Mouse (Mus musculus) CH12.LX (cell line): Measurements from ENCODE around the gene Shroom1. TPM values are rescaled to one million over a fixed set of nuclear protein-coding genes. Genes with fewer than 3 reads are reported as not detected.
A peak's percentile ranks its signal among the peaks of the same experiment; 100 is the strongest.

Source experiments
- DNase-seq: peaks from one replicate; pipeline ENCODE4 v3.0.0-alpha.2; 2013; ENCODE audit errors: extremely low read depth
- H3K27ac ChIP-seq: 2 replicates; pipeline ENCODE4 v1.5.1; 2012; ENCODE audit warnings: low read depth, mild to moderate bottlenecking, control low read depth, moderate library complexity; ENCODE audit not compliant: insufficient read depth
- H3K27me3 ChIP-seq: replicated peaks from 2 replicates; pipeline ENCODE3; 2012; ENCODE audit warnings: inconsistent platforms
- H3K36me3 ChIP-seq, 2 experiments: replicated peaks in 1 of 2; 2 replicates each; pipeline versions ENCODE3 to v1.6.1; 2012; ENCODE audit warnings: inconsistent platforms in 1 of 2, low read length in 1 of 2, mild to moderate bottlenecking in 1 of 2, mixed read lengths in 1 of 2, moderate library complexity in 1 of 2; ENCODE audit not compliant: control insufficient read depth in 1 of 2, insufficient read depth in 1 of 2
- H3K4me1 ChIP-seq, 2 experiments: 2 replicates each; pipeline ENCODE4 v1.6.1; 2012; ENCODE audit warnings: inconsistent platforms in 1 of 2, moderate library complexity in 1 of 2; ENCODE audit not compliant: insufficient read depth in 2 of 2, control insufficient read depth in 1 of 2
- H3K4me2 ChIP-seq: 2 replicates; pipeline ENCODE4 v1.6.1; 2012; ENCODE audit warnings: low read depth, mild to moderate bottlenecking, control low read depth; ENCODE audit not compliant: poor library complexity, insufficient read depth, severe bottlenecking
- H3K4me3 ChIP-seq, 3 experiments: fragments of 150-350 bp in 1 of 3; sonication (generic) in 1 of 3; replicated peaks in 1 of 3; 2 replicates each; pipeline versions ENCODE3 to v1.5.1; 2011 to 2012; ENCODE audit warnings: low read depth in 2 of 3, low read length in 2 of 3, mild to moderate bottlenecking in 2 of 3, moderate library complexity in 2 of 3, control low read depth in 1 of 3, improper control_type of control experiment in 1 of 3, inconsistent platforms in 1 of 3, mixed read lengths in 1 of 3; ENCODE audit not compliant: poor library complexity in 1 of 3
- H3K79me2 ChIP-seq: replicated peaks from 2 replicates; pipeline ENCODE4 v1.6.1; 2012; ENCODE audit warnings: mild to moderate bottlenecking, moderate library complexity; ENCODE audit not compliant: control insufficient read depth, poor library complexity, insufficient read depth, severe bottlenecking; ENCODE audit errors: extremely low read depth
- H3K9ac ChIP-seq: 2 replicates; pipeline ENCODE4 v1.6.1; 2012; ENCODE audit warnings: low read depth, mild to moderate bottlenecking, control low read depth, moderate library complexity; ENCODE audit not compliant: insufficient read depth
- H3K9me3 ChIP-seq: replicated peaks from 2 replicates; pipeline ENCODE3; 2012; ENCODE audit warnings: low read length, inconsistent platforms, mixed read lengths
- BHLHE40 ChIP-seq: IDR thresholded peaks from 2 replicates; pipeline ENCODE4 v1.6.1; 2011; ENCODE audit warnings: mild to moderate bottlenecking, low read depth, low read length, improper control_type of control experiment
- CHD2 ChIP-seq: IDR thresholded peaks from 2 replicates; pipeline ENCODE4 v1.6.1; 2011; ENCODE audit warnings: low read length, improper control_type of control experiment
- CTCF ChIP-seq, 2 experiments: IDR thresholded peaks in 1 of 2; conservative IDR thresholded peaks in 1 of 2; 2 replicates each; pipeline ENCODE4 v1.5.1; 2011 to 2012; ENCODE audit warnings: low read depth in 2 of 2, low read length in 2 of 2, improper control_type of control experiment in 1 of 2, inconsistent platforms in 1 of 2, mild to moderate bottlenecking in 1 of 2, moderate library complexity in 1 of 2
- E2F4 ChIP-seq: IDR thresholded peaks from 2 replicates; pipeline ENCODE4 v1.6.1; 2011; ENCODE audit warnings: low read depth, low read length, improper control_type of control experiment; ENCODE audit not compliant: insufficient replicate concordance
- ELF1 ChIP-seq: IDR thresholded peaks from 2 replicates; pipeline ENCODE4 v1.6.1; 2014; ENCODE audit warnings: low read depth, mild to moderate bottlenecking, inconsistent platforms, low read length, improper control_type of control experiment
- EP300 ChIP-seq: IDR thresholded peaks from 2 replicates; pipeline ENCODE4 v1.6.1; 2011; ENCODE audit warnings: low read length, improper control_type of control experiment
- HCFC1 ChIP-seq: IDR thresholded peaks from 2 replicates; pipeline ENCODE4 v1.6.1; 2012; ENCODE audit warnings: low read depth, mild to moderate bottlenecking, inconsistent platforms, low read length, improper control_type of control experiment
- IRF4 ChIP-seq: IDR thresholded peaks from 2 replicates; pipeline ENCODE4 v1.6.1; 2014; ENCODE audit warnings: low read depth, mild to moderate bottlenecking, inconsistent platforms, low read length, improper control_type of control experiment
- JUND ChIP-seq: conservative IDR thresholded peaks from 2 replicates; pipeline ENCODE4 v1.6.1; 2011; ENCODE audit warnings: low read depth, low read length, improper control_type of control experiment
- MAFK ChIP-seq: IDR thresholded peaks from 2 replicates; pipeline ENCODE4 v1.6.1; 2011; ENCODE audit warnings: low read length, improper control_type of control experiment; ENCODE audit not compliant: insufficient replicate concordance
- MAZ ChIP-seq: IDR thresholded peaks from 2 replicates; pipeline ENCODE4 v1.6.1; 2012; ENCODE audit warnings: low read depth, mild to moderate bottlenecking, inconsistent platforms, low read length, improper control_type of control experiment, moderate library complexity
- MXI1 ChIP-seq: IDR thresholded peaks from 2 replicates; pipeline ENCODE4 v1.6.1; 2011; ENCODE audit warnings: mild to moderate bottlenecking, low read depth, low read length, improper control_type of control experiment
- MYC ChIP-seq: IDR thresholded peaks from 2 replicates; pipeline ENCODE4 v1.6.1; 2011; ENCODE audit warnings: low read depth, mild to moderate bottlenecking, improper control_type of control experiment, low read length
- RAD21 ChIP-seq: IDR thresholded peaks from 2 replicates; pipeline ENCODE4 v1.6.1; 2011; ENCODE audit warnings: low read depth, mild to moderate bottlenecking, low read length, improper control_type of control experiment, moderate library complexity
- RCOR1 ChIP-seq: conservative IDR thresholded peaks from 2 replicates; pipeline ENCODE4 v1.6.1; 2012; ENCODE audit warnings: low read depth, mild to moderate bottlenecking, inconsistent platforms, low read length, improper control_type of control experiment
- SMC3 ChIP-seq: IDR thresholded peaks from 2 replicates; pipeline ENCODE4 v1.6.1; 2011; ENCODE audit warnings: low read depth, low read length, improper control_type of control experiment
- TCF12 ChIP-seq: IDR thresholded peaks from 2 replicates; pipeline ENCODE4 v1.6.1; 2014; ENCODE audit warnings: low read depth, mild to moderate bottlenecking, inconsistent platforms, low read length, improper control_type of control experiment
- ZKSCAN1 ChIP-seq: IDR thresholded peaks from 2 replicates; pipeline ENCODE4 v1.6.1; 2012; ENCODE audit warnings: low read depth, inconsistent platforms, low read length, improper control_type of control experiment, borderline replicate concordance
- ZMIZ1 ChIP-seq: IDR thresholded peaks from 2 replicates; pipeline ENCODE4 v1.6.1; 2012; ENCODE audit warnings: low read depth, mild to moderate bottlenecking, inconsistent platforms, low read length, improper control_type of control experiment
- dilution Hi-C: fragments of 300-500 bp; cut with MboI; formaldehyde crosslinking; loops from 2 replicates; pipeline ENCODE4 v1.14.3; 2020; ENCODE audit warnings: low sequenced_read_pairs; ENCODE audit not compliant: extremely low pct_unique_long_range_greater_than_20kb, extremely low pct_ligation_motif_present
- in situ Hi-C: fragments of 300-500 bp; cut with MboI; formaldehyde crosslinking; loops from 3 replicates; pipeline ENCODE4 v1.14.3; 2019; ENCODE audit warnings: low sequenced_read_pairs, low pct_ligation_motif_present, low pct_unique_long_range_greater_than_20kb, mixed read lengths
- polyA plus RNA-seq: library from polyadenylated mRNA; unstranded; fragments of >175 nt; gene quantifications from 2 replicates; pipeline ENCODE4 v1.2.1, GENCODE M21; 2012; ENCODE audit warnings: low read depth; ENCODE audit not compliant: insufficient read length
- total RNA-seq, 2 experiments: library from RNA; depleted of rRNA; stranded (reverse); fragments of 300-350 nt in 1 of 2; fragments of >200 nt in 1 of 2; gene quantifications; 2 replicates each; pipeline ENCODE4 v1.2.3; 2012 to 2014

Gene Shroom1
- total and polyA plus RNA-seq, 3 experiments, result not detected

DNA sequence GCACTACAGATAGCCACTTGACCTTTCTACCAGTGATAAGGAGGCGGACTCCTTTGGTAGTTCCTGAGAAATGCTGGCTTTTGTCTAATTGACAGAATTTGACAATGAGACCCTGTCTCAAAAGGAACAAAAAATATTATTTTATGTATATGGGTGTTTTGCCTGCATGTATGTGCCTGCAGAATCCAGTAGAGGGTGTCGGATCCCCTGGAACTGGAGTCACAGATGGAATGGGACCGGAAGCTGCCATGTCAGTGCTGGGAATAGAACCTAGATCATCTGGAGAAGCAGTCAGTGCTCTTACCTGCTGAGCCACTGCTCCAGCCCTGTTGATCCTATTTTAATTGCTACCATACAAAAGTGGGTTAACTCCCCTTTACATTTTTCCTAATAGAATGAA is 15.7 kb downstream of the Shroom1 start:
- H3K27me3 ChIP-seq, result peaks cover 11% of the 10 kb centered on the region
- no peak overlapping the region for H3K27ac ChIP-seq
- peak in 1 of 2 experiments; percentile 41; a peak in 2 of 4 replicates for TF ChIP-seq CTCF (conservative IDR thresholded peaks at IDR 0.05 in 1 of 2, IDR thresholded peaks at IDR 0.05 in 1 of 2; ENCODE audit: low read depth in 2 of 2, low read length in 2 of 2)
- TF ChIP-seq MXI1, result no peak
- no peak for TF ChIP-seq EP300
- peak; percentile 28 for TF ChIP-seq SMC3
- no peak for TF ChIP-seq E2F4
- TF ChIP-seq RAD21, result peak; percentile 38
- peaks cover 0 to 3% of the 10 kb centered on the region in 2 experiments; a peak in 1 of 4 replicates for H3K4me1 ChIP-seq
- no peaks in the 10 kb centered on the region for H3K36me3 ChIP-seq
- H3K4me2 ChIP-seq, result no peak overlapping the region
- H3K79me2 ChIP-seq, result no peaks in the 10 kb centered on the region
- no peaks in the 10 kb centered on the region for H3K9me3 ChIP-seq
- H3K4me3 ChIP-seq, result no peak overlapping the region
- dilution Hi-C loops (no loop called here), in situ Hi-C loops (loop anchor here (5.0 kb wide), 1 partner anchor 45 kb away; the partner anchor contains the start of gene Sept8)
- no peak overlapping the region for H3K9ac ChIP-seq
- DNase-seq, result no peak

GRCm38 (mm10) chr11:53475620-53476019 is 18.6 kb downstream of the Shroom1 start:
- Histone ChIP-seq H3K4me1 (no peaks in the 10 kb centered on the region), H3K4me2 (peak overlapping the region; percentile 11; the same call in 1 of the 2 replicates)
- TF ChIP-seq IRF4, result no peak
- no peak for TF ChIP-seq MYC
- no peak for TF ChIP-seq MAFK
- TF ChIP-seq ELF1, result no peak
- no peak for TF ChIP-seq ZMIZ1
- TF ChIP-seq JUND, result no peak
- TF ChIP-seq E2F4, result no peak
- no peak for TF ChIP-seq EP300
- no peak for TF ChIP-seq HCFC1
- TF ChIP-seq BHLHE40, result no peak
- no peak for TF ChIP-seq CHD2
- no peak for TF ChIP-seq MAZ
- no peak for TF ChIP-seq RCOR1
- TF ChIP-seq TCF12, result no peak
- TF ChIP-seq ZKSCAN1, result no peak
- TF ChIP-seq, all 38 proteins: peak for 0
- H3K9me3 ChIP-seq, result peaks cover 21% of the 10 kb centered on the region
- H3K27ac ChIP-seq, result no peak overlapping the region
- no peak overlapping the region for H3K9ac ChIP-seq
- no peaks in the 10 kb centered on the region for H3K79me2 ChIP-seq
- dilution Hi-C loops, result no loop called here
- DNase-seq, result no peak
- in situ Hi-C loops, result no loop called here
- peaks cover 9% of the 10 kb centered on the region for H3K27me3 ChIP-seq
- H3K36me3 ChIP-seq, result peaks cover 0 to 2% of the 10 kb centered on the region in 2 experiments
- H3K4me3 ChIP-seq, result no peak overlapping the region
